Mouse (Mus musculus): Measurements from ENCODE around the gene Ccdc51.

DNA sequence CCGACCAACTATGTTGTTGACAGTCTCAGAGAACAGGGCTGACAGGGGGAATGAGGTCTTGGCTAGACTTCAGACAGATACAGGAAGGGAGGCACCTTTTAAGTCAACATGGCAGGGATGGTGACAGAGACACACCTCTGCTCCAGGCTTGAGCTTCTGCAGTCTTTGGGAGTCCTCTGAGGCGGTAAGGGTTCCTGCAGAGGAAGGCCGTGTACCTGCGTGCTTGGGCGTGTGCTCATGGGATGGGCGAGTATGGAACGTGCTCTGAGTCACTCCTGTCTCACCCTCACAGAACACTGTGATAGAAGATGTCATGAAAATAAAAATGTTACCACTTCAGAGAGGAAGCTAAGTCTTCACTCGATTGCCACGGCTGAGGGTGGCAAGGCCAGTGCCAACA lies 37.3 kb downstream of the Ccdc51 start:
- TF ChIP-seq CTCF (IDR thresholded peaks at IDR 0.05; ENCODE audit: low read depth, low read length) (no peak), POLR2A (IDR thresholded peaks at IDR 0.05; ENCODE audit: borderline replicate concordance, low read depth, low read length) (no peak)

Measured in bone marrow macrophage, adult 2 months (primary cell).